Mouse (Mus musculus) liver, embryonic 11.5 days (tissue): Measurements from ENCODE around the gene Zfp566. TPM values are rescaled to one million over a fixed set of nuclear protein-coding genes. Genes with fewer than 3 reads are reported as not detected.

Experiments used
- ATAC-seq: fragments of 200-750 bp; cut with Nextera tagmentation; replicated peaks from 2 replicates; pipeline ENCODE4 v1.8.0; 2017; ENCODE audit warnings: moderate number of reproducible peaks, mild to moderate bottlenecking, moderate TSS enrichment, moderate library complexity; ENCODE audit not compliant: low FRiP score
- DNase-seq: peaks from one replicate; pipeline ENCODE4 v3.0.0-alpha.2; 2017; ENCODE audit warnings: low spot score
- H3K27ac ChIP-seq: fragments of 300-500 bp; sonication (generic); 2 replicates; pipeline ENCODE4 v1.5.1; 2014; ENCODE audit warnings: mild to moderate bottlenecking, low read depth, low read length, control low read depth
- H3K27me3 ChIP-seq: fragments of 300-500 bp; sonication (generic); replicated peaks from 2 replicates; pipeline ENCODE4 v1.6.1; 2014; ENCODE audit warnings: low read length, mixed read lengths; ENCODE audit not compliant: control insufficient read depth, insufficient read depth
- H3K36me3 ChIP-seq: fragments of 300-500 bp; sonication (generic); 2 replicates; pipeline ENCODE4 v1.6.1; 2014; ENCODE audit warnings: mild to moderate bottlenecking, low read length, moderate library complexity, mixed read lengths; ENCODE audit not compliant: control insufficient read depth, insufficient read depth
- H3K4me1 ChIP-seq: fragments of 300-500 bp; sonication (generic); replicated peaks from 2 replicates; pipeline ENCODE4 v1.6.1; 2014; ENCODE audit warnings: low read length, mixed read lengths; ENCODE audit not compliant: control insufficient read depth, insufficient read depth
- H3K4me2 ChIP-seq: fragments of 300-500 bp; sonication (generic); 2 replicates; pipeline ENCODE4 v1.6.1; 2014; ENCODE audit warnings: mild to moderate bottlenecking, control low read depth, moderate library complexity
- H3K4me3 ChIP-seq: fragments of 300-500 bp; sonication (generic); 2 replicates; pipeline ENCODE4 v1.5.1; 2014; ENCODE audit warnings: low read depth, low read length, control low read depth
- H3K9ac ChIP-seq: fragments of 300-500 bp; sonication (generic); 2 replicates; pipeline ENCODE4 v1.6.1; 2014; ENCODE audit warnings: low read depth, low read length, control low read depth
- H3K9me3 ChIP-seq: fragments of 300-500 bp; sonication (generic); 2 replicates; pipeline ENCODE4 v1.6.1; 2016; ENCODE audit warnings: low read length, inconsistent platforms, mixed read lengths; ENCODE audit not compliant: control insufficient read depth
- WGBS: fragments of 180-500 bp; shearing (Covaris S2); extraction: QIAGEN DNeasy Blood & Tissue Kit; methylation state at CpG from one replicate; pipeline ENCODE4 v1.1.7; 2014; 5-methylcytosine and 5-hydroxymethylcytosine counted together
- polyA plus RNA-seq: library from polyadenylated mRNA; unstranded; fragments of >200 nt; fragmentation: Nextera tagmentation; extraction: Ambion mirVana; gene quantifications from 2 replicates; pipeline ENCODE4 v1.2.1, GENCODE M21; 2014

Gene Zfp566
- polyA plus RNA-seq, 1 experiment from 2014 or later = 7.6 TPM

- 87% methylated on average over 13 of the region's 13 CpGs for WGBS
- ATAC-seq = no peak
- Histone ChIP-seq H3K4me2 (no peak overlapping the region), H3K27me3 (no peaks in the 10 kb centered on the region), H3K9me3 (peaks cover 7% of the 10 kb centered on the region; the same call in 1 of the 2 replicates), H3K4me1 (peaks cover 14% of the 10 kb centered on the region), H3K36me3 (peaks cover 39% of the 10 kb centered on the region), H3K4me3 (no peak overlapping the region), H3K9ac (no peak overlapping the region), H3K27ac (no peak overlapping the region)
- DNase-seq = no peak
Measured at GRCm38 (mm10) chr7:30099297-30099696, 9.0 kb upstream of the Zfp566 start.

- DNase-seq (no peak), ATAC-seq (no peak)
- no peak overlapping the region for H3K27ac ChIP-seq
- H3K36me3 ChIP-seq = peaks cover 11% of the 10 kb centered on the region; the same call in 1 of the 2 replicates
- no peaks in the 10 kb centered on the region for H3K9me3 ChIP-seq
- H3K9ac ChIP-seq = peak overlapping the region; percentile 60
- peak overlapping the region; percentile 81 for H3K4me2 ChIP-seq
- WGBS = 16% methylated on average over 5 of the region's 5 CpGs
- H3K4me3 ChIP-seq = peak overlapping the region; percentile 59
- H3K4me1 ChIP-seq = peaks cover 20% of the 10 kb centered on the region
- no peaks in the 10 kb centered on the region for H3K27me3 ChIP-seq
Measured at GRCm38 (mm10) chr7:30095551-30096125, 5.3 kb upstream of the Zfp566 start.

GRCm38 (mm10) chr7:30094646-30095429 lies 4.5 kb upstream of the Zfp566 start, which contains the start of gene Zfp260:
Zfp260 (plus strand) TSS chr7:30094777.
- Histone ChIP-seq H3K27ac (peak within 1 kb of the TSS; percentile 76), H3K4me1 (peaks cover 20% of the 10 kb centered on the region), H3K4me3 (peak within 1 kb of the TSS; percentile 59), H3K36me3 (peaks cover 7% of the 10 kb centered on the region; the same call in 1 of the 2 replicates), H3K4me2 (peak within 1 kb of the TSS; percentile 81), H3K9me3 (no peaks in the 10 kb centered on the region), H3K9ac (peak within 1 kb of the TSS; percentile 60), H3K27me3 (no peaks in the 10 kb centered on the region)
- ATAC-seq (peak; percentile 69), DNase-seq (peak; percentile 85)
- WGBS = under 1% methylated on average over 26 of the region's 26 CpGs

- Histone ChIP-seq H3K9ac (peak overlapping the region; percentile 55), H3K9me3 (no peaks in the 10 kb centered on the region), H3K27ac (no peak overlapping the region), H3K4me2 (peak overlapping the region; percentile 81), H3K27me3 (no peaks in the 10 kb centered on the region), H3K4me1 (peaks cover 26% of the 10 kb centered on the region), H3K4me3 (peak overlapping the region; percentile 59), H3K36me3 (peaks cover 4% of the 10 kb centered on the region; the same call in 1 of the 2 replicates)
- 69% methylated on average over 6 of the region's 6 CpGs for WGBS
- no peak for DNase-seq
- ATAC-seq = no peak
Measured at GRCm38 (mm10) chr7:30093918-30094415, 3.6 kb upstream of the Zfp566 start.

GRCm38 (mm10) chr7:30092666-30093065 lies 2.3 kb upstream of the Zfp566 start:
- ATAC-seq (no peak), DNase-seq (no peak)
- WGBS = 79% methylated on average over 9 of the region's 9 CpGs
- Histone ChIP-seq H3K9ac (no peak overlapping the region), H3K4me3 (no peak overlapping the region), H3K36me3 (no peaks in the 10 kb centered on the region), H3K9me3 (no peaks in the 10 kb centered on the region), H3K27ac (no peak overlapping the region), H3K27me3 (no peaks in the 10 kb centered on the region), H3K4me2 (no peak overlapping the region), H3K4me1 (peaks cover 26% of the 10 kb centered on the region)

- Histone ChIP-seq H3K4me2 (peak overlapping the region; percentile 87), H3K36me3 (peaks cover 5% of the 10 kb centered on the region; the same call in 1 of the 2 replicates), H3K27ac (peak overlapping the region; percentile 71; the same call in 1 of the 2 replicates), H3K4me3 (peak overlapping the region; percentile 71), H3K9ac (peak overlapping the region; percentile 27), H3K4me1 (peaks cover 19% of the 10 kb centered on the region; the same call in 1 of the 2 replicates), H3K9me3 (no peaks in the 10 kb centered on the region), H3K27me3 (no peaks in the 10 kb centered on the region)
- no peak for DNase-seq
- WGBS = 5% methylated on average over 9 of the region's 9 CpGs
- no peak for ATAC-seq
Measured at GRCm38 (mm10) chr7:30090970-30091585, 751 bp upstream of the Zfp566 start.

- Histone ChIP-seq H3K27ac (no peak overlapping the region), H3K4me1 (peaks cover 15% of the 10 kb centered on the region; the same call in 1 of the 2 replicates), H3K27me3 (no peaks in the 10 kb centered on the region), H3K9ac (peak overlapping the region; percentile 77), H3K36me3 (peaks cover 13% of the 10 kb centered on the region), H3K4me3 (peak overlapping the region; percentile 71), H3K9me3 (no peaks in the 10 kb centered on the region), H3K4me2 (peak overlapping the region; percentile 87)
- DNase-seq (no peak), ATAC-seq (no peak)
- WGBS = 22% methylated on average over 6 of the region's 6 CpGs
Measured at GRCm38 (mm10) chr7:30089405-30089804, 922 bp downstream of the Zfp566 start.

- Histone ChIP-seq H3K27me3 (no peaks in the 10 kb centered on the region), H3K4me2 (no peak overlapping the region), H3K4me3 (no peak overlapping the region), H3K4me1 (peaks cover 9% of the 10 kb centered on the region; the same call in 1 of the 2 replicates), H3K27ac (no peak overlapping the region), H3K9ac (no peak overlapping the region), H3K36me3 (peaks cover 15% of the 10 kb centered on the region), H3K9me3 (no peaks in the 10 kb centered on the region)
- no peak for DNase-seq
- 88% methylated on average over 9 of the region's 9 CpGs for WGBS
- ATAC-seq = no peak
Measured at GRCm38 (mm10) chr7:30086524-30086923, 3.8 kb downstream of the Zfp566 start.
